Mouse (Mus musculus): ENCODE data around the gene Slc37a3.
"Not testable (repeated sequence)": the region's sequence is repeated elsewhere in the genome, so short reads cannot be mapped to it uniquely, and the experiment has no call there.

The Slc37a3 gene

DNA sequence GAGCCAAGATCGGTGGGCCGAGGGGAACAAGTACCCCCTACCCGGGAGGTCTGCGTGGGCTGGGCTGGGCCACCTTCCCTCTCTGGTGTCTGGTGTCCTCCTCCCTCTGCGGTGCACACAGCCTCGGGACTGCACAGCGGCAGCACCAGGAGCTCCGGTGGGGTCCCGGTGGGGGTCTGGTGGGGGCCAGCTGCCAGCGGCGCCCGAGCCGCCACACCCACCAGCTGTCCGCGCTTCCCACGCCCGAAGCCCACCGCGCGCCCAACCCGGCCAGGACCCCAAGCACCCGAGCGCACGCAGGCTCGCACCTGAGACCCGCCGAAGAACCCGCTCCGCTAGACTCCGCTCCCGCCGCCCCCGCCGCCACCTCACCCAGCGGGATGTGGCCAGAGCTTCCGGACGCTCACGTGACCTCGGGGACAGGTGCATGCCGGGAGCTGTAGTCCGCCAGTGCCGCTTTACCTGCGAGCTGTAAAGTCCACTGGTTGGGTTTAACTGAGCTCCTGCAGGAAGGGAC, at the start of gene Slc37a3:
Slc37a3 (minus strand) TSS at position 365 of the 517 bp plus-strand sequence.
- peak; percentile 85 for DNase-seq (ENCODE audit: low read depth)

DNA sequence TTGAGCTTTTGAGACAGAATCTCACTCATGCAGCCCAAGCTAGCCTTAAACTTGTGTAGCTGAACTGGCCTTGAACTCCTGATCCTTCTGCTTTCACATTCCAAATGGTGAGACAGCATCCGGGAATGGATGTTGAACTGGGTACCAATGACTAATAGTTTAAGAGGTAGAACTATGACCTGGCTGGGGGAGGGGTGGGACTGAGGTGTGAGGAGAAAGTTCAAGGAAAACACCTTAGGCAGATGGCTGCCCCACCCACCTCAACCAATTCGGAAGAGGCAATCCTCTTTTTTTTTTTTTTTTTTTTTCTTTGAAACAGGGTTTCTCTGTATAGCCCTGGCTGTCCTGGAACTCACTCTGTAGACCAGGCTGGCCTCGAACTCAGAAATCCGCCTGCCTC, 49.2 kb upstream of the Slc37a3 start:
- no peak for DNase-seq (ENCODE audit: low read depth)

DNA sequence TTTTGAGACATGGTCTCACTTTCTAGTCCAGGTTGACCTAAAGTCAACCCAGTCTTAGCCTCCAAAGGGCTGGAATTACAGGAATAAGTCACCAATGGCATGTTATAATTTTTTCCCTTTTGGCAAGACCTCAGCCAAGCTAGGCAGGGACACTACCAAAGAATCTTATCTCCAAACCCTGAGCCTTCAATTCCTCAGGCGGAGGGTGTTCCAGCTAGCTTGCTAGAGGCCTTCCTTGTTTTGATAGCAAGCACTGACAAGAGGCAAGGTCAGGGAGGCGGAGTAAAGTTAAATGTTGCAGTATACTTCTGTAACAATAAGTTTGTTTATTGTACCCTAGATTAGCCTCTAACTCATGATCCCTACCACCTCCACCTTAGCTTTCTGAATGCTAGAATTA, 47.7 kb upstream of the Slc37a3 start:
- DNase-seq (ENCODE audit: low read depth) = no peak

DNA sequence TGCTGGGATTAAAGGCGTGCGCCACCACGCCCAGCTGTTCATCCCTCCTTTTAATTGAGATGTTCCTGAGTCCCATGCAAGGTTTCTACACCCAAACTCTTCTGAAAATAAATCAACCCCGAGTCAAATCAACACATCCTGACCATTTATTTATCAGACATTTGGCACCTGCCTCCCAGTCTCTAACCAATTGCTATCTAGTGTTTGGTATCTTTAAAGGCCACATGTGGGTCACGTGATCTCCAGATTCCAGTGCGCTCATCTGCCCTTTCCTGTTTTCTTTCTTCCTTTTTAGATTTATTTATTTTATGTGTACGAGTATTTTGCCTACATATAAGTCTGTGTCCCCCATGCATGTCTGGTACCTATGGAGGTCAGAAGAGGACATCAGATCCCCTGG, 46.2 kb upstream of the Slc37a3 start:
- no peak for DNase-seq (ENCODE audit: low read depth)

DNA sequence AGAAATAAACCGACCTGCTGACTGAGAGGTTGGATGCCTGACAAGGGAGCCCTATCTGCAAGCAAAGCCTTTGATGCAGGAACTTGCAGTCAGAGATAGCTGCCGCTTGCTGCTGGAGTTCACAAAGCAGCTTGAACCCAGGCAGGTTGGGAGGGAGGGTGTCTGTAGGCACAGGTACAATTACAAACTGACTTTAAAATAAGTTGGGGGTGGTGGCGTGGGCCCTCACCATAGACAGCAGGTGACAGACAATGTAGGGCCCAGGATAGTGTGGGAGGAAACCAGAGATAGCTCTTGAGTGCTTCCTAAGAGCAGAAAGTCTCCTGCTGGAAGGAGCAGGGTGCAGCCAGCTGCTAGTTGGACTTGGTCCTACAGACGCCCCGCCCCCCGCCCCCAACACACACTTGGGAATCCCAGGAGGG, 45.7 kb upstream of the Slc37a3 start:
- DNase-seq (ENCODE audit: low read depth) = no peak

DNA sequence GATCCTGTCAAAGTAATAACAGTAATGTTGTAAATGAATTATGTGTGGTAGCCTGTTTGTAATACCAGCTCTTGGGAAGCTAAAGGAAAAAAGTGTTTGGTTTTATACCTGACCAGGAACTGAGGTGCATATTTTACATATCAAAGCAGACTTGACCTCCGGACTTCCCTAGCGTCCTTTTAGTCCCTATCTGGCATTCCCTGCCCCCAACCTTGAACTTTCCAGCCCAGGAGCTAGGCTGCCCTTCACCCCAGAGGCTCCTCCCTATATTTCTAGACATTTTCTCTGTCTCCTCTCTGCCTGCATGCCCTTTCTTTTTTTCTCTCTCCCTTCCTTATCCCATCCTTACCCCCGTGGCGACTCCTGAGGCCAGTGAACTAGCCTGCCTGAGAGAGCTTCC, 43.4 kb upstream of the Slc37a3 start:
- DNase-seq (ENCODE audit: low read depth) = no peak

DNA sequence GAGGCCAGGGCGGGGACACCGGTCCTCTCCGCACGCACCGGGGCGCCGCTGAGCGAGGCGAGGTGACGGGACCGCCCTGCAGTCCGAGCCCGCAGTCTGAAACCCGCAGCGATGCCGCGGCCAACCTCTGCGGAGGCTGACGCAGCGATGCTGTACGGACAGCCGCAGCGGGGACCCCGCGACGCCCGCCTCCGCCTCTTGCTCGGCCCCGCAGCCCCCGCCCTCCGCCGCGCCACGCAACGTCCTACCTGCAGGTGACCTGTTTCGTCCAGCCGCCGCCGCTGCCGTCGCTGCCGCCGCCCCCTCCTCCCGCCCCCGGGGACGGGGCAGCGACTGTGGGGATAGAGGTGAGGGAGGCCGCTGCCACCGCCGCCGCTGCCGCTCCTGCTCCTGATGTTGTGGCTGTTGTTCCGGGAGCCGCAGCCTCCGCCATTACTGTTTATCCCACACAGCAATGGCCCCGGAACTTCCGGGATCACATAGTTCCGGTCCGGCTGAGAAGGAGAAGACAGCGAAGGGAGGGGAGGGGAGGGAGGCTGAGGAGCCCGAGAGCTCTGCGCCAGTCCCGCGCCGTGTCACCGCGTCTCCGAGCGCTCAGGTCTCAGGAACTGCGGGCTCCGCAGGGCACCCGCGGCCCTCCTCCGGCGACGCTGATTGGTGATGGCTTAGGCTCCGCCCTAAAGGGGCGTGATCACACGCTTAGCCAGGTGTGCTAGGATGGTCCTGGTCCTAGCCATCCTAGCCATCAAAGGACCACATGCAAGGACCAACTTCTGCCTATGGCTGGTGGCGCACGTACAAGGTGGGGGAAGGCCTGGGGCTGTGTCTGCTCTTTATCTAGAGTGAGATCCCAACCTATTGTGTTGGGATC, 42.6 kb upstream of the Slc37a3 start, which contains the start of gene Mkrn1:
Mkrn1 (minus strand) TSS at position 612 of the 871 bp plus-strand sequence.
- peak; percentile 72 for DNase-seq (ENCODE audit: low read depth)

DNA sequence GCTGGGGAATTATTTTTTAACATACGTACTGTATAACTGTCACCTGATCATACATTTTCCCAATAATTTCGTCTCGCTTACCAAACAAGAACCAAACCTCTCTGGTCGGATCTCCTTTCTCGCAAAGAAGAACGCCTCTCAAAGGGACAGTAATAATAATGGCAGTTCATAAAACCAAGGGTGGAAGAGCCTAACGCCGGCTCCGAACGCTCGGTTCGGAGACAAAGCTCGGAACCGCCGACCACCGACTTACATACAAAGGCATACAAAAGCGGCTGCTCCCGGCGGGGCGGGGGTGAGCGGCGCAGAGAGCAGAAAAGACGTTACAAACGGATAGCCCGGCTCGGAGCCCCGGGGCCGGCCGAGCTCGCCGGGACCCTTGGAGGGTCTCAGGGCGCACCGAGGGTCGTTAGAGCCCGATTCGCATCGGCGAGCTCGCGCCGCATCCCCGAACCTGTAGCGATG, 41.9 kb upstream of the Slc37a3 start:
- DNase-seq (ENCODE audit: low read depth) = peak; percentile 33

DNA sequence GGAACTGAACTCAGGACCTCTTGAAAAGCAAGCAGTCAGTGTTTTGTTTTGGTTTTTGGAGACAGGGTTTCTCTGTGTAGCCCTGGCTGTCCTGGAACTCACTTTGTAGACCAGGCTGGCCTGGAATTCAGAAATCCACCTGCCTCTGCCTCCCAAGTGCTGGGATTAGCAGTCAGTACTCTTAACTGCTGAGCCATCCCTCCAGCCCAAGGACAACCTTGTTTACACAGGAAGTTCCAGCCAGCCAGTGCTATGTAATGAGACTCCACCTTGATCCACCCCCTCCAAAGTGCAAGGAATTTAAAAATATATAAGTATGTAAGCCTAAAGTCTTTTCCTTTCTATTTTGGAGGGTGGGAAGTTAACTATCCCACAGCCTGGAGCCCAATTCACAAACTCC, 39.2 kb upstream of the Slc37a3 start:
- not testable (repeated sequence) for DNase-seq (ENCODE audit: low read depth)

DNA sequence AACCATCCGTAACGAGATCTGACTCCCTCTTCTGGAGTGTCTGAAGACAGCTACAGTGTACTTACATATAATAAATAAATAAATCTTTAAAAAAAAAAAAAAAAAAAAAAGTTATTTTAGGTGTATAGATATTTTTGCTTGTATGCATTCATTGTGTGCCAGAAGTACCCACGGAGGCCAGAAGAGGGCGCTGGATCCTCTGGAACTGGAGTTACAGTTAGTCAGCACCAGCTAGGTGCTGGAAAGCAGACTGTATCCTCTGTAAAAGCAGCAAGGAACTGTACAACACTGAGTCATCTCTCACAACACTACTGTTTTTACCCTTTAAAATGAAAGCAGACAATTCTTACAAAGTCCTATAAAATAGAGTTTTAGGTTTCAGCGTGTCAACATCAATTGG, 38.3 kb upstream of the Slc37a3 start:
- DNase-seq (ENCODE audit: low read depth) = peak; percentile 86

DNA sequence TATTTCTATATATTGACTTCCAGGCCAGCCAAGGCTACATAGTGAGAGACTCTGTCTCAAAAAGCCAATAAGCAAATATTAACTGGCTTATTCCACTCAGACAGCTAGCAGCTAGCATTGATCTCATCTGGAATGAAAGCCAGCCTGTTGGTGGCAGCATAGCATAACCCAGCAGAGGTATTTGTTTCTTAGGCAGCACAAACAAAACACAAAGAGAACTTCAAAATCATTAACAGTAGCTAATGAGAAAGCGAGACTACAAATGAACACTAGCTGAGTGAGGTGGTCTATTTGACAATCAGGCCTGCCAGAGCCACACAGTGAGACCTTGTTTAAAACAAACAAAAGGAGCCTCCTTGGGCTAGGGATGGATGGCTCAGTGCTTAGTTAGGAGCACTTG, 36.6 kb upstream of the Slc37a3 start:
- DNase-seq (ENCODE audit: low read depth) = no peak

DNA sequence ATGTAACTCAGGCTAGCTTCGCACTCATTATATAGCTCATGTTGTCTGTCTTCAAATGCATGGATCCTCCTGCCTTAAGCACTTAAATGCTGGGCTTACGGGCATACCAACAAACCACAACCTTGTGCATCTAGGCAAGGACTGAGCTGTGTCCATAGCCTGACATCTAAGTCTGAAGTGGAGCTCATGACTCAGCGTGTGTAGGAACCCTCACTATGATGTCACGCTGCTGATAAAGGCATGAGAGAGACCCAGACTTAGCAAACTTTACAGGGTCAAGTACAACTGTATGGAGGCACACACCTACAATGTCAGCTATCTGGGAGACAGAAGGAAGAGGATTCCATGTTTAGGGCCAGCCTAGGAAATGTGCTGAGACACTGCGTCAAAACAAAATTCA, 29.0 kb upstream of the Slc37a3 start:
- DNase-seq (ENCODE audit: low read depth) = peak; percentile 71

DNA sequence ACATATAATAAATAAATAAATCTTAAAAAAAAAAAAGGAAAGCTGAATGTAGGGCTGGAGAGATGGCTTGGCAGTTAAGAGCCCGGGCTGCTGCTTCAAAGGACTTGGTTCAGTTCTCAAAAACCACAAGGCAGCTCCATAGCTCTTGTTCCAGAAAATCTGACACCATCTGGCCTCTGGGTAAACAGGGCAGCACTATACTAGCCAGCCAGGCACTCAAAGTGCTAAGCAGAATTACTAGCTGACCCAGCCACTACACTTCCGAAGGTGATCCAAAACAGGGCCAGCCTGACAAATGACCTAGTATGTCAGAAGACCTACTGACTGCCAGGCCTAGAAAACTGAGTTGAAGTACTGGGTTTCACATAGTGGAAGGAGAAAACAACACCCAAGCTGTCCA, 25.7 kb upstream of the Slc37a3 start:
- no peak for DNase-seq (ENCODE audit: low read depth)

DNA sequence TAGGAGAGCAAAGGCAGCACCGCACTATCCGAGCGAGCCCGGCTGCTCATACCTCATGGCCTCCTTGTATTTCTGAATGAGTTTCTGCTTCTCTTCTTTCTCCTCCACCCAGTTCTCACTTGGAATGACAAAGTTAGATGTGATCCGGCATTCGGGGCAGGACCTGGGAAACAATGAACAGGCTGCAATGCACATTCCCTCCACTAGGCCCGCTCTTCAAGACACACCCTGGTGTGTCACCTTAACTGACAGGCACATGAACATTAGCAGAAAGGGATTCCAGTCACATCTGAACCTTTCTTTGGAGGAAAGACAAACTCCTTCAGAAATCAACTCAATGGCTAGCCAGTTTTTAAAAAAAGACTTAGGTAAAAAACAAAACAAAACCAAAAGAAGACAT, 22.9 kb upstream of the Slc37a3 start:
- no peak for DNase-seq (ENCODE audit: low read depth)

DNA sequence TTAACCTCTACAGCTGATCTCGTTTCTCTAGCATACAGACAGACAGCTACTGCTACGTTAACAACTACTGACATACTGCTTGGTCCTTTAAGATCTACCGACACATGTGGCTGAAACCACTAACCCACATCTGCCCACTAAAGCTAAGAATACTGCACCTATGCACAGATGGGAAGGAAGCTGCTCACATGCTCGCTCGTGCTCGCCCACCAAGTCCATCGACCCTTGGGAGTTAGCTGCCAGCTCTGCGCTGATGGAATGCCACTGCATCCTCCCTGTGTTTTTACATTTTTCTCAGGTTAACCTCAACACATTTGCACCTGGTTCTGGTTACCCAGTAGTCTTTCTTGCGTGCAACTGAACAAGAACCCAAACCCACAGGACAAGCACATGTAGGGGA, 20.9 kb upstream of the Slc37a3 start:
- no peak for DNase-seq (ENCODE audit: low read depth)

DNA sequence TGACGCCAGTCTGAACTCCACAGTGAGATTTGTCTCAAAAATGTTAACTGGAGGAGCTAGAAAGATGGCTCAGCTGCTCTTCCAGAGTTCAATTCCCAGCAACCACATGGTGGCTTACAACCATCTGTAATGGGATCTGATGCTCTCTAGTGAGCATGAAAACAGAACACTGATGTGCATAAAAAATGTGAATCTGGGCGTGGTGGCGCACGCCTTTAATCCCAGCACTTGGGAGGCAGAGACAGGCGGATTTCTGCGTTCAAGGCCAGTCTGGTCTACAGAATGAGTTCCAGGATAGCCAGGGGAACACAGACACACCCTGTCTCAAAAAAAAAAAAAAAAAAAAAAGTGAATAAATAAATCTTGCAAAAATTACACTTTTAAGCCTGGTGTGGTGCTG, 19.6 kb upstream of the Slc37a3 start:
- DNase-seq (ENCODE audit: low read depth) = no peak

DNA sequence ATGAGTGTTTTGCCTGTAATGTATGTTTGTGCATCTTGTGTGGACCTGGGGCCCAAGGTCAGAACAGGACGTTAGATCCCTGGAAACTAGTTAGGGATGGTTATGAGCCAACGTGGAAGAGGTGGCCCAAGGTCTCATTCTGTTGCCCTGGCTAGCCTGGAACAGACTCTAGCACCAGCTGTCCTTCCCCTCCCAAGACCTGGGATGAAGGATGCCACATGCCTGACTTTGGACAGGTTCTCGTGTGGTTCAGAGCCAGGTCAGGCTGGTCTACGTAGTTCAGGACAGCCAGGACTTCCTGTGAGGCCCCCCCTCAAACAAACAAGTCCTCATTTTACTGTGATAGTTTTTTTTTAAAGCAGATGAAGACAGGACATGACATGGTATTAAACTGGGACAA, 18.4 kb upstream of the Slc37a3 start:
- no peak for DNase-seq (ENCODE audit: low read depth)

DNA sequence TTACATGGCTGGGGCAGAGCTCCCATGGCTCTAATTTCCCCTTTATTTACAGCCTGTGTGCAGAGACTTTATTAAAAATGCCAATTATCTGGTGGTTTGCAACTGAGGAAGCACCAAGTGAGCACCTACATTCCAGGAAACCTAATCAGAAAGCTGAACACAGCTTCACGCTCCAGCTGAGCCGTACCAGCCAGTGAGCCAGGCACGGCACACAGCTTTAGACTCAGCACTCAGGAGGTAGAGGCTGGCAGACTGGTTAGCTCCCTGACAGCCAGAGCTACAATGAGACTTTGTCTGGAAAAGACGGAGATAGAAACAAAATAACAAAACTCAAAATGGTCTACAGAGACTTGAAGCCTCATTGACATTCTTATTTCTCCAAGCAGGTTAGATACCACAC, 18.0 kb upstream of the Slc37a3 start:
- no peak for DNase-seq (ENCODE audit: low read depth)

DNA sequence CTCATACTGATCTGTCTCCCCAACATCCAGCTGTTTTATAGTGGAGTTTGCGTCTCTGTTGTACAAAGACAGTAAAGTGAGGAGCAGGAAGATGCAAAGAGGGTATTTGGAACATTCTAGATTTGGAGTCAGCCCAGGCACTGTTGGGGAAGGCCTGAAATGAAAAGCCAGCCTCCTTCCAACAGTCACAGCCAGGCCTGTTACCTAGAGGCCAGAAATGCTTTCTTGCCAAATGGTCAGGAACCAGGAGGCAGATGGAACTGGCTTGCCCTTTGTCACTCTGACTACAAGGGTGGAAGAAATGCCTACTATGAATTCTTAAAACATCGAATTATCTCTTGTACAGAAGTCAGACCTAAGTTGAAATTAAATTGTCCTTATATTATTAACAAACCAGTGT, 12.5 kb upstream of the Slc37a3 start:
- DNase-seq (ENCODE audit: low read depth) = no peak

DNA sequence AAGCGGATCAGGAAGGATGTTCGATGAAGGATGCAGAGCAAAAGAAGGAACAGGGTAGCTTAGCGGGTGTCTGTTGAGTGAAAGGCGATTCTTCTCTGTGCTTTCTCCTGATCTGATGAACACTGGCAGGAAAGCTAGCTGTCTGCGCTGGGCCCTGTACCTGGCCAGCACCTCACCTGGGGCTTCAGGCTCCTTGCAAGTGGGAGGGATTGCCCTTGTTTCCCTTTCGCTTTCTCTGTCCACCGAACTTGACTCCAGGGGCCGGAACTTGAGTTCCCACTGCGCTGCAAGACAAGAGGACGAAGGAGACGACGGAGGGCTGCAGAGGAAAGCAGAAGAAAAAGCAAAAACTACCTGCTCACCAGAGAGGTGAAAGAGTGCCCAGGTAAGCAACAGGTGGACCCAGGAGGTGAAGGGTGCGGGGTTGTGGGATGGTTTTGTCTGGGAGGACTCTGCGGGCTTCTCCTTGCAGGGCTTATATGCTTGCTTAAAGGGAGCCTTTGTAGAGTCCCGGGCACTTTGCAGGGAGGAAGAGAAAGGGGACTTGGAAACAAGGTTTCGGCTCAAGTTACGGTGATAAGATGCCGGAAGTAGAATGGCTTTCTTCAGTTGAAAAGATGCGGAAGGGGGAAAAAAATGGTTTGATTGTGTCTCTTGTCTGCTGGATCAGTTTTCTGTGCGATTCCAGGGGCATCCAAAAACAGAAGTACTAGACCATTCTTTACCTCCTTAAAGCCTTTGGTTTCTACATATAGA, 3.8 kb upstream of the Slc37a3 start, which contains the start of gene Rab19:
Rab19 (plus strand) TSS at position 51 of the 756 bp plus-strand sequence.
- DNase-seq (ENCODE audit: low read depth) = no peak

DNA sequence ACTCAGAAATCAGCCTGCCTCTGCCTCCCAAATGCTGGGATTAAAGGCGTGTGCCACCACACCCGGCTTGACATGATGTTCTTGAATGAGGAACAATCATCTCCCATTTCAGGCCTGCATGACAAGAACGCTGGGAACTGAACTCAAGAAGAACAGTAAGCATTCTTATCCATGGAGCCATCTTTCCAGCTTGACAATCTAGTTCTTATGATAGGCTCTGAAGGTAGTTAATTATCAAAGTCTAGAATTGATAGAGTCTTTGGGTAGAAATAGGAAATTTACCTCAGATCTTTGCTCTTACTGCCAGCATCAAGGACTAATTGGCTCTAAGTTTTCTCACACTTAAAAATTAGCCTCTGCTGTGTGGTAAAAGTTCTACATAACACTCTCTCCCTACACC, 2.8 kb upstream of the Slc37a3 start:
- DNase-seq (ENCODE audit: low read depth) = no peak

DNA sequence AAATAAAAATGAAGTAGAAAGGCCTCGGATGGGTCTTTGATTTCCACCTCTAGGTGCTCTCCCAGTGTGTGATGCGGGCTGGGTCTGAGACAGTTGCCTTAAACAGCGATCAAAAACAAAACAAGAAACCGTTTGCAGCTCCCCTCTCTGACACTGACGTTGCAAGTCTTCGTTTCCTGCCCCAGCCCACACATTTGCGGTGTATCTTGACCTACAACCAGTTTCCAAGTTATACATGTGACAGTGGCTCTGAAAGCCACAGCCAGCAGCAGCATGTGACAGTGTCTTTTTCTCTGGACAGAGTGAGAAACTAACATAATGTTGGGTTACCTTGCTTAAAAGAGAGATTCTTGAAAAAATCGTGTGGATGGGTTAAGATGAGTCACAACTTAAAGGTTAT, 2.3 kb upstream of the Slc37a3 start:
- DNase-seq (ENCODE audit: low read depth) = peak; percentile 94

DNA sequence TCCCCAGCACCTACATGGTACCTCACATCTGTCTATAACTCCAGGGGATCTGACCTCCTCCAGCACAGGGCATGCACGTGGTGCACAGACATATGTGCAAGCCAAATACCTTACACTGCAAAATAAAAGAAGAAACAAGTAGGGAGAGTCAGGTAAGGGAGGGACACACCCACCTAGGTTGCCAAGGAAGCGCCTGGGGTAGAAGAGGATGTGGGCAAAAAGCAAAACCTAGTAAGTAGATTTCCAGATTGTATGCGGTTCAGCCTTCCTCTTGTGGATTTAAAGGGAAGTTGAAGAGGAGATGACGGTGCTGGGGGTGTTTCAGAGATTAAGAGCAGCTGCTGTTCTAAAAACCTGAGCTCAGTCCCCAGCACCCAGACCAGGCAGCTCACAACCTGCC, 1.7 kb upstream of the Slc37a3 start:
- DNase-seq (ENCODE audit: low read depth) = peak; percentile 97

Data from 416B (cell line).